Mouse (Mus musculus) liver, adult 2 months (tissue): ENCODE measurements around the gene L3hypdh.

ENCODE experiments used
- CTCF ChIP-seq: fragments of 200-500 bp; IDR thresholded peaks from 2 replicates; pipeline ENCODE4 v1.5.1; 2011; ENCODE audit warnings: low read depth, low read length, control low read depth
- POLR2A ChIP-seq: fragments of 200-500 bp; IDR thresholded peaks from 2 replicates; pipeline ENCODE4 v1.6.1; 2011; ENCODE audit warnings: low read length, control low read depth; ENCODE audit not compliant: insufficient read depth; ENCODE audit errors: extremely low read depth

GRCm38 (mm10) chr12:72102776-72103175 is 17.5 kb upstream of the L3hypdh start:
- TF ChIP-seq CTCF (no peak), POLR2A (no peak)
